Mouse (Mus musculus) bone marrow macrophage, adult 2 months (primary cell): ENCODE results near the gene Cbfa2t3.

Experiments
- CTCF ChIP-seq: IDR thresholded peaks from 2 replicates; pipeline ENCODE4 v1.5.1; 2012; ENCODE audit warnings: low read depth, mild to moderate bottlenecking, low read length, moderate library complexity
- POLR2A ChIP-seq: IDR thresholded peaks from 2 replicates; pipeline ENCODE4 v1.6.1; 2012; ENCODE audit warnings: mild to moderate bottlenecking, low read depth, low read length, borderline replicate concordance

GRCm38 (mm10) chr8:122640825-122641224 lies 58.1 kb downstream of the Cbfa2t3 start:
- TF ChIP-seq CTCF (no peak), POLR2A (no peak)
